Comparison of ENCODE assay signal across 16 mouse cellular contexts in the genomic region with DNA sequence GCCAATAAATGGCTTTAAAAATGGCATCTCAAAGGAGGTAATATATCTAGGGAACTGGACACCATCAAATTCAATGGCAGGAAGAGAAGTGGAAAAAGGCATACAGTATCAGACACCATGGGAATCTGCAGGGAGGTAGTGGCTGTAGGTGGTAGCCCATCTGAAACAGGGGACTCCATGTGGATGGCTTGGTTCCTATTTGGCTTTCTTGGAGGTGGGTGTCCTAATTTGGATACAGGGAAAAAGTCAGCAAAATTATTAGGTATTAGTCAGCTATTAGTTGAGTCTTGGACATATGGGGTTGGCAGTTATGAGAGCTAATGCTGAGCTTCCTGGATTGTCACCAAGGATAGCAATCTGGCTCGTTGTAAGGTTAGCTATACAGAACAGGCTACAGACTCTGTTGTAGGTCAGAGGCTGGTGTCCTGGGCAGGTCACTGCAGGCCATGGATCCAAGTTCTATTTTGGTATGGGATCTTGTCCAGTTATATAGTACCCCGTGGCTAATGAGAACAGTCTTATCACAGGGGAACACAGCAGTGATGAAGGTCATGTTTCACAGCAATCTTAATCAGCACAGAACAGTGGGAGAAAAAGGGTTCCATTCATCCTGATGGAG.
A peak's percentile ranks its signal among the peaks of the same experiment; 100 is the strongest.
DNase-seq lines count a peak whose midpoint lies in the region; ATAC-seq and TF ChIP-seq lines count a peak whose summit lies in the region.
"Had no signal": no experiment of that assay in that cellular context is flagged by ENCODE, and none has a peak within 500 bp of the region (broad histone marks: within the 10 kb centered on the region; RNA-seq: fewer than 3 reads in every experiment).

No protein-coding gene starts in this region.

- DNase-seq in heart, adult 2 months = peak in 1 of 2 experiments; percentile 50
- DNase-seq in cerebellum, adult 11-12 months = peak; percentile 90
- peak; percentile 93 for DNase-seq in cerebellum, adult 9-11 months
- no peak for DNase-seq in thymus, adult 18-20 months
- DNase-seq in lung, postnatal 10 days = no peak
- DNase-seq: kidney, adult 18-20 months; kidney, postnatal 25 days; thymus, adult 2 months had no signal

- ATAC-seq in heart, embryonic 11.5 days (replicated peaks; ENCODE audit: insufficient number of reproducible peaks, low FRiP score, low TSS enrichment) = no peak
- peak; percentile 82 for ATAC-seq in heart, embryonic 16.5 days (replicated peaks; ENCODE audit: extremely low read depth, insufficient read depth, low FRiP score)
- ATAC-seq: liver, embryonic 12.5 days had no signal

- H3K4me1 ChIP-seq in heart, adult 2 months (ENCODE audit: control insufficient read depth, insufficient read depth, low read length) = peaks cover 7% of the 10 kb centered on the region
- H3K4me1 ChIP-seq in heart, embryonic 11.5 days (ENCODE audit: control insufficient read depth, insufficient read depth, low read length) = no peaks in the 10 kb centered on the region; the same call in 1 of the 2 replicates
- H3K4me1 ChIP-seq in heart, embryonic 16.5 days (ENCODE audit: control insufficient read depth, insufficient read depth, low read length) = peaks cover 4% of the 10 kb centered on the region; the same call in 1 of the 2 replicates
- H3K4me1 ChIP-seq: liver, embryonic 12.5 days; lung, embryonic 15.5 days; neural tube, embryonic 13.5 days had no signal

- H3K79me2 ChIP-seq in heart, adult 2 months (replicated peaks; ENCODE audit: control insufficient read depth, insufficient read depth, low read length) = no peaks in the 10 kb centered on the region

- H3K4me3 ChIP-seq in heart, adult 2 months = no peak overlapping the region
- no peak overlapping the region for H3K4me3 ChIP-seq in heart, embryonic 11.5 days (ENCODE audit: low read depth, low read length)
- no peak overlapping the region for H3K4me3 ChIP-seq in heart, embryonic 16.5 days (ENCODE audit: low read length)
- H3K4me3 ChIP-seq: heart, embryonic 13.5 days; limb, embryonic 10.5 days; liver, embryonic 12.5 days; lung, embryonic 15.5 days; neural tube, embryonic 13.5 days had no signal

- H3K9me3 ChIP-seq in heart, embryonic 11.5 days (replicated peaks; ENCODE audit: control insufficient read depth, low read length) = no peaks in the 10 kb centered on the region
- 0 out of 2 replicates have a peak, but pooled peaks cover 3% of the 10 kb centered on the region for H3K9me3 ChIP-seq in heart, embryonic 16.5 days (replicated peaks; ENCODE audit: control insufficient read depth, low read length)
- H3K9me3 ChIP-seq: limb, embryonic 10.5 days; liver, embryonic 12.5 days; lung, embryonic 15.5 days; neural tube, embryonic 13.5 days had no signal

- TF ChIP-seq EP300 in heart, adult 2 months (IDR thresholded peaks at IDR 0.05; ENCODE audit: insufficient read depth, low read depth, low read length) = peak; percentile 71; the same call in 1 of the 2 replicates

- intact Hi-C loops in heart, adult 2 months (cut with DNase I) = no loop called here

- TF ChIP-seq POLR2A in heart, adult 2 months (IDR thresholded peaks at IDR 0.05; ENCODE audit: insufficient read depth, low read depth, low read length) = no peak

- 32% methylated on average over 2 of the region's 2 CpGs for WGBS in heart, adult 2 months
- 50% methylated on average over 2 of the region's 2 CpGs for WGBS in heart, embryonic 11.5 days (ENCODE audit: insufficient replicate concordance)
- WGBS in heart, embryonic 16.5 days = 39% methylated on average over 2 of the region's 2 CpGs

- H3K27me3 ChIP-seq in heart, adult 2 months (ENCODE audit: control insufficient read depth, insufficient read depth, low read length) = no peaks in the 10 kb centered on the region
- no peaks in the 10 kb centered on the region for H3K27me3 ChIP-seq in heart, embryonic 11.5 days (ENCODE audit: control insufficient read depth, insufficient read depth, low read length)
- H3K27me3 ChIP-seq in heart, embryonic 16.5 days (ENCODE audit: control insufficient read depth, insufficient read depth, low read length) = no peaks in the 10 kb centered on the region
- H3K27me3 ChIP-seq: heart, embryonic 13.5 days; lung, embryonic 15.5 days; neural tube, embryonic 13.5 days had no signal

- peak overlapping the region; percentile 29; the same call in 1 of the 2 replicates for H3K9ac ChIP-seq in heart, adult 2 months (ENCODE audit: low read depth, low read length)
- H3K9ac ChIP-seq in heart, embryonic 11.5 days (ENCODE audit: low read depth, low read length) = no peak overlapping the region
- H3K9ac ChIP-seq in heart, embryonic 16.5 days (ENCODE audit: low read length) = no peak overlapping the region
- H3K9ac ChIP-seq: heart, embryonic 13.5 days; liver, embryonic 12.5 days; lung, embryonic 15.5 days; neural tube, embryonic 13.5 days had no signal

- H3K36me3 ChIP-seq in heart, adult 2 months (ENCODE audit: control insufficient read depth, insufficient read depth, low read length) = no peaks in the 10 kb centered on the region
- H3K36me3 ChIP-seq in heart, embryonic 11.5 days (ENCODE audit: control insufficient read depth, insufficient read depth, low read length) = no peaks in the 10 kb centered on the region
- no peaks in the 10 kb centered on the region for H3K36me3 ChIP-seq in heart, embryonic 16.5 days (ENCODE audit: control insufficient read depth, insufficient read depth)
- H3K36me3 ChIP-seq: heart, embryonic 13.5 days; limb, embryonic 10.5 days; liver, embryonic 12.5 days; lung, embryonic 15.5 days; neural tube, embryonic 13.5 days had no signal

- no peak for TF ChIP-seq CTCF in heart, adult 2 months (IDR thresholded peaks at IDR 0.05)

- H3K27ac ChIP-seq in heart, adult 2 months = peak overlapping the region; percentile 85
- no peak overlapping the region for H3K27ac ChIP-seq in heart, embryonic 11.5 days (ENCODE audit: low read depth, low read length)
- H3K27ac ChIP-seq in heart, embryonic 16.5 days (ENCODE audit: low read length) = peak overlapping the region; percentile 21; the same call in 1 of the 2 replicates
- H3K27ac ChIP-seq: heart, embryonic 13.5 days; hindbrain, postnatal 0 days; limb, embryonic 10.5 days; liver, embryonic 12.5 days; lung, embryonic 15.5 days; neural tube, embryonic 13.5 days had no signal

- no peak overlapping the region for H3K4me2 ChIP-seq in heart, embryonic 11.5 days
- H3K4me2 ChIP-seq in heart, embryonic 16.5 days (ENCODE audit: low read depth, low read length) = no peak overlapping the region
- H3K4me2 ChIP-seq: heart, embryonic 13.5 days; liver, embryonic 12.5 days; lung, embryonic 15.5 days; neural tube, embryonic 13.5 days had no signal

Comparison
In these comparisons a context has a peak if more than half of its experiments do, and no peak if none do; other contexts are left out.
1. DNase-seq: peak in cerebellum, adult 11-12 months (single experiment) and cerebellum, adult 9-11 months (single experiment); none in thymus, adult 18-20 months (0 of 2) and lung, postnatal 10 days (single experiment).